Comparison of ENCODE assay signal across 9 mouse cellular contexts in the genomic region with DNA sequence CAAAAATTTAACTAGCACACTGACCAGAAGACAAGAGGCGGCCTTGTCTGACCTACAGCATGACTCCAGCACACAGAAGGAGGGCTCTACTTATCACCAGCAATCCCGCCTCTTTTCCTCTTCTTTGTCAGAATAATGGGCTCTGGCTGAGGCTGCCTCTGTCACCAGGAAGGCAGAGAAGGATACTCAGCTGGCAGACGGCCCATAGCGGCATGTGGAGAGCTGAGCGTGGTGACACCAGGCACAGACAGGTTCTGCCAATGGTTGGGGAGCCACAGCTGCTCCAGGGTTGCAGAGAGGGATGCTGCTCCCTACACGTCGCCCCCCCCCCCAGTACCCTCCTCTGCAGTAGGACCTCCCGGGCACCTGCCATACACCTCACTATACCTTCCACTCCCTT.
DNase-seq lines count a peak whose midpoint lies in the region; ATAC-seq and TF ChIP-seq lines count a peak whose summit lies in the region.
"Had no signal": no experiment of that assay in that cellular context is flagged by ENCODE, and none has a peak within 500 bp of the region (broad histone marks: within the 10 kb centered on the region; RNA-seq: fewer than 3 reads in every experiment).

No protein-coding gene starts in this region.

- peak overlapping the region; percentile 26 for H3K27ac ChIP-seq in heart, adult 2 months
- no peak overlapping the region for H3K27ac ChIP-seq in heart, embryonic 11.5 days (ENCODE audit: low read depth, low read length)
- H3K27ac ChIP-seq in embryonic facial prominence, embryonic 10.5 days (replicated peaks): 0 out of 2 replicates have a peak overlapping the region, but pooled peaks have one; percentile 14
- 0 out of 2 replicates have a peak overlapping the region, but pooled peaks have one; percentile 7 for H3K27ac ChIP-seq in kidney, embryonic 15.5 days
- no peak overlapping the region for H3K27ac ChIP-seq in intestine, postnatal 0 days (ENCODE audit: low read depth, low read length)
- H3K27ac ChIP-seq: macrophage had no signal

- ATAC-seq in heart, embryonic 11.5 days (replicated peaks; ENCODE audit: insufficient number of reproducible peaks, low FRiP score, low TSS enrichment): no peak
- no peak for ATAC-seq in kidney, embryonic 15.5 days (replicated peaks; ENCODE audit: low FRiP score)
- no peak for ATAC-seq in intestine, postnatal 0 days

- TF ChIP-seq EP300 in heart, adult 2 months (IDR thresholded peaks at IDR 0.05; ENCODE audit: insufficient read depth, low read depth, low read length): no peak

- H3K27me3 ChIP-seq in heart, adult 2 months (ENCODE audit: control insufficient read depth, insufficient read depth, low read length): no peaks in the 10 kb centered on the region
- H3K27me3 ChIP-seq in heart, embryonic 11.5 days (ENCODE audit: control insufficient read depth, insufficient read depth, low read length): no peaks in the 10 kb centered on the region
- H3K27me3 ChIP-seq in embryonic facial prominence, embryonic 10.5 days (replicated peaks; ENCODE audit: low read depth, poor library complexity, severe bottlenecking): no peaks in the 10 kb centered on the region
- no peaks in the 10 kb centered on the region for H3K27me3 ChIP-seq in kidney, embryonic 15.5 days
- H3K27me3 ChIP-seq in intestine, postnatal 0 days (replicated peaks; ENCODE audit: control insufficient read depth, insufficient read depth, low read length): no peaks in the 10 kb centered on the region

- H3K4me3 ChIP-seq in heart, adult 2 months: no peak overlapping the region
- H3K4me3 ChIP-seq in heart, embryonic 11.5 days (ENCODE audit: low read depth, low read length): no peak overlapping the region
- no peak overlapping the region for H3K4me3 ChIP-seq in embryonic facial prominence, embryonic 10.5 days
- no peak overlapping the region for H3K4me3 ChIP-seq in kidney, embryonic 15.5 days (replicated peaks)
- H3K4me3 ChIP-seq in intestine, postnatal 0 days (ENCODE audit: low read depth, low read length): no peak overlapping the region

- H3K4me2 ChIP-seq in heart, embryonic 11.5 days: no peak overlapping the region
- H3K4me2 ChIP-seq in kidney, embryonic 15.5 days: no peak overlapping the region
- no peak overlapping the region for H3K4me2 ChIP-seq in intestine, postnatal 0 days (replicated peaks; ENCODE audit: low read depth)

- no peak for TF ChIP-seq CTCF in heart, adult 2 months (IDR thresholded peaks at IDR 0.05)
- TF ChIP-seq CTCF in intestine, postnatal 0 days (IDR thresholded peaks at IDR 0.05; ENCODE audit: low read depth): no peak

- H3K9me3 ChIP-seq in heart, embryonic 11.5 days (replicated peaks; ENCODE audit: control insufficient read depth, low read length): no peaks in the 10 kb centered on the region
- no peaks in the 10 kb centered on the region for H3K9me3 ChIP-seq in embryonic facial prominence, embryonic 10.5 days
- no peaks in the 10 kb centered on the region for H3K9me3 ChIP-seq in kidney, embryonic 15.5 days (replicated peaks)
- H3K9me3 ChIP-seq in intestine, postnatal 0 days (ENCODE audit: control insufficient read depth): no peaks in the 10 kb centered on the region

- H3K79me2 ChIP-seq in heart, adult 2 months (replicated peaks; ENCODE audit: control insufficient read depth, insufficient read depth, low read length): no peaks in the 10 kb centered on the region

- intact Hi-C loops in heart, adult 2 months (cut with DNase I): loop anchor here (5.0 kb wide), 1 partner anchor 84 kb away; no protein-coding TSS in a partner anchor

- DNase-seq in heart, adult 2 months: peak; percentile 57 to 66
- peak; percentile 79 for DNase-seq in adrenal gland, postnatal 14 days
- no peak for DNase-seq in embryonic facial prominence, embryonic 10.5 days (ENCODE audit: low spot score)
- peak; percentile 40 for DNase-seq in telencephalon, adult 2 months (ENCODE audit: low read depth, low spot score)
- no peak for DNase-seq in spleen, postnatal 14 days (ENCODE audit: low spot score in 2 of 2)

- no peak for TF ChIP-seq POLR2A in heart, adult 2 months (IDR thresholded peaks at IDR 0.05; ENCODE audit: insufficient read depth, low read depth, low read length)

- 56% methylated on average over 8 of the region's 8 CpGs for WGBS in heart, adult 2 months
- WGBS in heart, embryonic 11.5 days (ENCODE audit: insufficient replicate concordance): 62% methylated on average over 8 of the region's 8 CpGs
- WGBS in embryonic facial prominence, embryonic 10.5 days: 87% methylated on average over 8 of the region's 8 CpGs
- WGBS in kidney, embryonic 15.5 days: 77% methylated on average over 8 of the region's 8 CpGs
- 83% methylated on average over 8 of the region's 8 CpGs for WGBS in intestine, postnatal 0 days

- H3K4me1 ChIP-seq in heart, adult 2 months (ENCODE audit: control insufficient read depth, insufficient read depth, low read length): peaks cover 30% of the 10 kb centered on the region
- peaks cover 34% of the 10 kb centered on the region for H3K4me1 ChIP-seq in heart, embryonic 11.5 days (ENCODE audit: control insufficient read depth, insufficient read depth, low read length)
- H3K4me1 ChIP-seq in embryonic facial prominence, embryonic 10.5 days: peaks cover 84% of the 10 kb centered on the region
- H3K4me1 ChIP-seq in kidney, embryonic 15.5 days: peaks cover 47% of the 10 kb centered on the region
- H3K4me1 ChIP-seq in intestine, postnatal 0 days (replicated peaks; ENCODE audit: control insufficient read depth, insufficient read depth, low read length): 0 out of 2 replicates have a peak, but pooled peaks cover 6% of the 10 kb centered on the region

- no peak overlapping the region for H3K9ac ChIP-seq in heart, adult 2 months (ENCODE audit: low read depth, low read length)
- no peak overlapping the region for H3K9ac ChIP-seq in heart, embryonic 11.5 days (ENCODE audit: low read depth, low read length)
- no peak overlapping the region for H3K9ac ChIP-seq in kidney, embryonic 15.5 days
- no peak overlapping the region for H3K9ac ChIP-seq in intestine, postnatal 0 days (ENCODE audit: low read depth, low read length)

- no peaks in the 10 kb centered on the region for H3K36me3 ChIP-seq in heart, adult 2 months (ENCODE audit: control insufficient read depth, insufficient read depth, low read length)
- no peaks in the 10 kb centered on the region for H3K36me3 ChIP-seq in heart, embryonic 11.5 days (ENCODE audit: control insufficient read depth, insufficient read depth, low read length)
- no peaks in the 10 kb centered on the region for H3K36me3 ChIP-seq in embryonic facial prominence, embryonic 10.5 days (replicated peaks)
- no peaks in the 10 kb centered on the region for H3K36me3 ChIP-seq in kidney, embryonic 15.5 days
- no peaks in the 10 kb centered on the region for H3K36me3 ChIP-seq in intestine, postnatal 0 days (ENCODE audit: control insufficient read depth, insufficient read depth)

Comparison
In these comparisons a context has a peak if more than half of its experiments do, and no peak if none do; other contexts are left out.
1. H3K27ac ChIP-seq: peak in heart, adult 2 months (single experiment), embryonic facial prominence, embryonic 10.5 days (single experiment) and kidney, embryonic 15.5 days (single experiment); none in heart, embryonic 11.5 days (single experiment) and intestine, postnatal 0 days (single experiment).
2. DNase-seq: peak in heart, adult 2 months (2 of 2), adrenal gland, postnatal 14 days (single experiment) and telencephalon, adult 2 months (single experiment); none in embryonic facial prominence, embryonic 10.5 days (single experiment) and spleen, postnatal 14 days (0 of 2).